Mouse (Mus musculus): ENCODE results near the gene Sh3d21.

DNA sequence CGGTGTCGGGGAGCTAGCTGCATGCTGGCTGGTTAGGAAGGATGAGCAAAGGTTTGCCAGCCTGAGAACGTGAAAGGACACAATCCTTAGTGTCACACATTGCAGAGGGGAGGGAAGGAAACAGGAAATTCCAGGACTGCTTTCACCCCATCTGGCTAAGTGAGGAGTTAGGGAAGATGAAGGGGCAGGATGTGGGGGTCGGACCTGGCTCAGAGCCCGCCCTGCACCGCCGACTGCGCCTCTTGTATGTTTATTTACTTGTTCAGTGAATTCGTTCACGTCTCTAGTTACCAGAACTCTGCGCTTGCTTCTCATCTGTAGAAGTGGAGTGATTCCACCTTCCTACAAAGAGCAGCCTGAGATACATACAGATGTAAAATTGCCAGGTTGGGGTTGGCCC lies 32.8 kb downstream of the Sh3d21 start:
- TF ChIP-seq CTCF (IDR thresholded peaks at IDR 0.05) (no peak), EP300 (IDR thresholded peaks at IDR 0.05) (peak; percentile 25; the same call in 1 of the 2 replicates)

All from lung, postnatal 0 days (tissue).